Mouse (Mus musculus): Measurements from ENCODE around the gene 1700016D06Rik. TPM values are rescaled to one million over a fixed set of nuclear protein-coding genes. Genes with fewer than 3 reads are reported as not detected.

Gene 1700016D06Rik
- polyA plus RNA-seq, 1 experiment from 2014 or later = not detected

DNA sequence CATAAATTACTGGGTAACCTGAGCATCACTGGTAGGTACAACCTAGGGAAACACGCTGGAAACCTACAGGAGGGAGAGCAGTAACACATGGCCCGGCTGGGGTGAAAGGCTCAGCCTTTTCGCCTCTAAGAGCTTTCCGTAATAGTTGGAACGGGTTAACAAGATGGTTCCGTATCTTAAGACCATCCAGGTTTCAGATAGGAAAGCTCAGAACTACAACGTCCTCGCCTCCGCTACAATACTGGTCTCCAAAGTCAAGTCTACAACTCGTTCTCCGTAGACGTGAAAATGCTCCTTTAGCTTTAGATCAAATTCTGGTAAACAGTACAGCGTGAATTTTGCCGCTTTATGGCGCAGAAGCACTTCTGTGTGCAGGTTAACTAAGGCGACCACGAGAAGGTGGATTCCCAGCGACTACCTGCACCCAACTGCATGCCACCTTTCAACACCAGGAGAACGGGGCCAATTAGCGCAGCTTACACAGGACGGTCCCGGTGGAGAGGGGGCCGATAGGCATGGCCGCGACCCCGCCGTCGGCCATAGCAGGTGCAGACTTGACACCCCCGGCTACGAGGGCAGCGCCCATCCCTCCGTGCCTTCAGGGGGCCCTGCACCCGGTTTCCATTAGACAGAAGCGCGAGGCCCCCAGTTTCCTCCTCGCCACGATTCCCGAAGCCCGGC, 66.4 kb downstream of the 1700016D06Rik start:
- Histone ChIP-seq H3K9ac (peak overlapping the region; percentile 95), H3K9me3 (replicated peaks) (no peaks in the 10 kb centered on the region), H3K36me3 (peaks cover 24% of the 10 kb centered on the region), H3K27ac (ENCODE audit: poor library complexity, severe bottlenecking) (peak overlapping the region; percentile 98), H3K4me3 (peak overlapping the region; percentile 99), H3K4me2 (peak overlapping the region; percentile 88), H3K27me3 (replicated peaks) (no peaks in the 10 kb centered on the region), H3K4me1 (replicated peaks) (peaks cover 46% of the 10 kb centered on the region)
- WGBS = under 1% methylated on average over 39 of the region's 39 CpGs
- no peak for ATAC-seq (ENCODE audit: insufficient number of reproducible peaks, low FRiP score)

DNA sequence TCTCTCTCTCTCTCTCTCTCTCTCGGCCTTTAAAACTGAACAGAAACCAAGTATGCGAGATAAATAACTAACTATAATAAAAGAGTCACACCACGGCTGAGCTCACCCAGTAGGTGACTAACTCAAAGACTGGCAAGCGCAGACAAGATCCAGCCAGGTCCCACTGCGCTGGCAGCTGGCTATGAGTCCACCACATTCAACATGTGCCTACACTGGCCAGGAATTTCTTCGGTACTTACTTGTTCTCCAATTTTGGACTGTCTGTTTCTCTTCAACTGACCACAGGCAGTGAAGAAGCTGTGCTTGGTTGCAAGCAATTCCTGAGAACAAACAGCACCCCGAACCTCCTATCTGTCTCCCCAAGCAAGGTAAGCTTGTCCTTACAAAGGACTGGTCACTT, 67.4 kb downstream of the 1700016D06Rik start:
- H3K4me2 ChIP-seq = peak overlapping the region; percentile 88
- H3K9ac ChIP-seq = peak overlapping the region; percentile 95
- peak overlapping the region; percentile 43 for H3K27ac ChIP-seq (ENCODE audit: poor library complexity, severe bottlenecking)
- H3K4me3 ChIP-seq = peak overlapping the region; percentile 99
- no peaks in the 10 kb centered on the region for H3K9me3 ChIP-seq (replicated peaks)
- 53% methylated on average over 7 of the region's 7 CpGs for WGBS
- H3K36me3 ChIP-seq = peaks cover 31% of the 10 kb centered on the region
- no peak for ATAC-seq (ENCODE audit: insufficient number of reproducible peaks, low FRiP score)
- H3K4me1 ChIP-seq (replicated peaks) = peaks cover 50% of the 10 kb centered on the region
- no peaks in the 10 kb centered on the region for H3K27me3 ChIP-seq (replicated peaks)

DNA sequence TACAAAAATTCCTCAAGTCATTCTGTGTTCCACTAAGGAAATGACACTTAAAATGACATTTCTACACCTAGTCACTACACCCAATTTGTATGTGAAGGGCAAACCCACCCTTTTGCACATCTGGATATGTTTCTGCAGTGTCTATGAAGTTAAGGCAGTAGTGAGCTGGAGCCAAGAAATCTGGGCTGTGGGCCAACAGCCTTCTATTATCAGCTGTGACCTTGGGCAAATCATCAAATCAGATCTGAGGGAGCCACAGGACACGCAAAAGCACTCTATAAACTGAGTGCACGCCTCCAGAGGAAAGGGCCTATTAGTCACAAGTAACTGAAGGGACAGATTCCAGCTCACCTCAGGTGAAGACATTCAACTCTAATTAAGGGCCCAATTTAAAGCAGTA, 68.5 kb downstream of the 1700016D06Rik start:
- Histone ChIP-seq H3K9me3 (replicated peaks) (no peaks in the 10 kb centered on the region), H3K4me3 (no peak overlapping the region; the same call in 1 of the 2 replicates), H3K4me2 (peak overlapping the region; percentile 88), H3K9ac (peak overlapping the region; percentile 10; the same call in 1 of the 2 replicates), H3K27me3 (replicated peaks) (no peaks in the 10 kb centered on the region), H3K36me3 (peaks cover 39% of the 10 kb centered on the region), H3K27ac (ENCODE audit: poor library complexity, severe bottlenecking) (peak overlapping the region; percentile 73), H3K4me1 (replicated peaks) (peaks cover 50% of the 10 kb centered on the region)
- no peak for ATAC-seq (ENCODE audit: insufficient number of reproducible peaks, low FRiP score)
- 7% methylated on average over 2 of the region's 2 CpGs for WGBS

DNA sequence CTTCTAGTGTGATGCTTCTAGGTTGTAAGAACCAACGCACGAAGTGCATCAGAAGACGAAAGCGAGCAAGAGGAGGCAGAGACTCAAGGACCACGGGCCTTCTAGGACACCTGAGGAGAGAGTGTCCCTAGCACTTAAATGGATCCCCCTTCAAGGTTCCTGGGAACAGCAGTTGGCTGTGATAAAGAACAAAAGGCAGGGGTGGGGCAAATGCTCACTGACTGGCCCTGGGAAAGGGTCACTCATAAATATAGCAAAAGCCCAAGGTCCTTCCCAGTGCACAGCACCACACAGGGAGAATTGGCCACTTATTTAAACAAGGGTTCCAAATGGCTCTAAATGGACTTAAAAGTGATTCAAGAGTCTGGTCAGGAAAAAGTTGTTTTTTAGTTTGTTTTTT, 71.7 kb downstream of the 1700016D06Rik start:
- Histone ChIP-seq H3K36me3 (peaks cover 56% of the 10 kb centered on the region), H3K4me1 (replicated peaks) (peaks cover 53% of the 10 kb centered on the region), H3K9ac (no peak overlapping the region), H3K27ac (ENCODE audit: poor library complexity, severe bottlenecking) (no peak overlapping the region), H3K27me3 (replicated peaks) (no peaks in the 10 kb centered on the region), H3K4me2 (no peak overlapping the region), H3K9me3 (replicated peaks) (no peaks in the 10 kb centered on the region), H3K4me3 (no peak overlapping the region)
- no peak for ATAC-seq (ENCODE audit: insufficient number of reproducible peaks, low FRiP score)
- 78% methylated on average over 5 of the region's 5 CpGs for WGBS

DNA sequence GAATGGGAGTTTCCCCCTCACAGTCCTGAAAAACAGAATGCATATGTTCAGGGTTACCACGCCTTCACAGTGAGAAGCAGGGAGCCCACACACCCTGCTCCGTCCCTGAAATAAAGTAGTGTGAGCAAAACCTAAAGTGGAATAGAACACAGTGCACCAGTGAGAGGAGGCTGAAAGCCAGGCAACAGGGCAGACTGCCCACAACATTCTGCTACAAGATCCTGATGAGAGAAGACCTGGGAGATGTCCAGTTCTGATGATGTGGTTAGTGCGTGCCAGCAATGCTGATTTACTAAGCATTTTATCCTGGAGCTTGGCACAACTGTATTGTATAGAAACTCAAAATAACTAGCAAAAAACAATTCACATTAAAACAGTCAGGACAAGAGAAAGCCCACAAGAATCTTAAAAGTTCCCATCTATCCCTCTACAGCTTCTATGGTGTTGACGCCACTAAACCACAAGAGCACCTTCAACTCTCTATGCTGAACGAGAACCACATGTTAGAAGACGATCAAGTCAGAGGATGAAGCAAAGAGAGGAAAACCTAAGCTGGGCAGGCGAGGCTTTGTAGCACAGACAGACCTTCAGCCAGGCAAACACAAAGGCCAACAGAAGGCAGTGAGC, 72.2 kb downstream of the 1700016D06Rik start:
- Histone ChIP-seq H3K4me3 (no peak overlapping the region), H3K4me2 (no peak overlapping the region), H3K36me3 (peaks cover 59% of the 10 kb centered on the region), H3K27me3 (replicated peaks) (no peaks in the 10 kb centered on the region), H3K9ac (no peak overlapping the region), H3K4me1 (replicated peaks) (peaks cover 47% of the 10 kb centered on the region), H3K9me3 (replicated peaks) (no peaks in the 10 kb centered on the region), H3K27ac (ENCODE audit: poor library complexity, severe bottlenecking) (no peak overlapping the region)
- whole genome bisulfite sequencing = 74% methylated on average over 7 of the region's 7 CpGs
- ATAC-seq (ENCODE audit: insufficient number of reproducible peaks, low FRiP score) = no peak

DNA sequence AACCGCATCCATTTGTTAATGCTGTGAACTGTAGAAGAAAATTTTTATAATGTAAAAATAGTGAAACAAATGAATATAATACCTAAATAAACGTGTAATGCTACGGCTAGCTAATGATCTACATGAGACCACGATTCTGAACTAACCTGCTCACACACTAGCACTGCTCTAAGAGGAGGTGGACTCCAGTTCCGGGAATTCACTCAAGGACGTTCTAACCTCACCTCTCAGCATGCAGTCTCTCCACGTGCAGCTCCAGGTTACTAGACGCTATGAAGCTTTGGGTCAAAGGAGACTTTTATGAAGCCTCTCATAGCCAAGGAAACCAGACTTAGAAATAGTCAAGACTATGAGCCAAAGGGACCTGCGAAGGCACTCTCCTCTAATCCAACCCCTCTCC, 73.1 kb downstream of the 1700016D06Rik start:
- Histone ChIP-seq H3K27me3 (replicated peaks) (no peaks in the 10 kb centered on the region), H3K4me2 (no peak overlapping the region), H3K9ac (no peak overlapping the region), H3K4me1 (replicated peaks) (peaks cover 43% of the 10 kb centered on the region), H3K4me3 (no peak overlapping the region), H3K27ac (ENCODE audit: poor library complexity, severe bottlenecking) (no peak overlapping the region), H3K36me3 (peaks cover 63% of the 10 kb centered on the region), H3K9me3 (replicated peaks) (no peaks in the 10 kb centered on the region)
- 82% methylated on average over 9 of the region's 9 CpGs for WGBS
- no peak for ATAC-seq (ENCODE audit: insufficient number of reproducible peaks, low FRiP score)

DNA sequence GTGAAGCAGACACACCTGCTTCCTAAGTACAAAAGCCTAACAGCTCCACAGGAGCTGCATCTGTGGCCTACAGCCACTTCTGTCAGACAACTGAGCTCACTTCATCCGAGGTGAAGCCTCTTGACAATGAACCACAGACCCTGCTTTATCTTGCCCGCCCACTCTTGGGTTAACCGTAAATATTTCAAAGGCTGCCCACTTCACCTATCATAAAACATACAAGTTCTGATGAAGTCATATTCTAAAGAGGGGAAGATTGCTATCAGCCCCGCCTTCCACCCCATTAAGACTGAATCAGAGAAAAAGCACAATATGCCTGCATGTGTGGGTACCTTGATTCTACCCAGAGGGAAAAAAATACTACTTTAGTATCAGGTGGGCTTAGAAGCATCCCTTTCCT, 75.8 kb downstream of the 1700016D06Rik start:
- WGBS = 65% methylated on average over 4 of the region's 4 CpGs
- no peak overlapping the region for H3K9ac ChIP-seq
- H3K9me3 ChIP-seq (replicated peaks) = no peaks in the 10 kb centered on the region
- no peak for ATAC-seq (ENCODE audit: insufficient number of reproducible peaks, low FRiP score)
- H3K36me3 ChIP-seq = peaks cover 63% of the 10 kb centered on the region
- no peak overlapping the region for H3K4me2 ChIP-seq
- no peak overlapping the region for H3K4me3 ChIP-seq
- no peak overlapping the region for H3K27ac ChIP-seq (ENCODE audit: poor library complexity, severe bottlenecking)
- H3K4me1 ChIP-seq (replicated peaks) = peaks cover 26% of the 10 kb centered on the region; the same call in 1 of the 2 replicates
- no peaks in the 10 kb centered on the region for H3K27me3 ChIP-seq (replicated peaks)

DNA sequence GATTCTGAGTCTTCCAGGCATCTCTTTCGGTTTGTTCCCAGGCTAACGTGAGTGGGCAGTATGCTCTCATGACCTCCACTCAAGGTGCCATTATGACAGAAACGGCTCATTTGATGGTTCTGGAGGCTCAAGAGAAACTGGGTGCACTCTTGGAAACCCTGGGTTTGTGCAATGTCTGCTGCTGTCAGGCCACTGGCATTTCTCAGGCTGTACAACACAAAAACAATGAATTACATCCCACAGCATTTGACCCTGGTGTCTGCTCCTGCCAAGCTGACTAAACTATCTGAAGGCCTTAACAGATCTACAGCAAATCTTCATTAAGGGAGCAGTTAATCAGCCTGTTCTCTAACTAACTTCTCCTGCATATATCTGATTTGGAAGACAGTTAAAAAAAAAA, 81.8 kb downstream of the 1700016D06Rik start:
- Histone ChIP-seq H3K4me2 (no peak overlapping the region), H3K36me3 (peaks cover 79% of the 10 kb centered on the region), H3K27me3 (replicated peaks) (no peaks in the 10 kb centered on the region), H3K9ac (no peak overlapping the region), H3K4me3 (no peak overlapping the region), H3K27ac (ENCODE audit: poor library complexity, severe bottlenecking) (no peak overlapping the region), H3K4me1 (replicated peaks) (peaks cover 6% of the 10 kb centered on the region; the same call in 1 of the 2 replicates), H3K9me3 (replicated peaks) (no peaks in the 10 kb centered on the region)
- WGBS = 84% methylated on average over 3 of the region's 3 CpGs
- no peak for ATAC-seq (ENCODE audit: insufficient number of reproducible peaks, low FRiP score)

DNA sequence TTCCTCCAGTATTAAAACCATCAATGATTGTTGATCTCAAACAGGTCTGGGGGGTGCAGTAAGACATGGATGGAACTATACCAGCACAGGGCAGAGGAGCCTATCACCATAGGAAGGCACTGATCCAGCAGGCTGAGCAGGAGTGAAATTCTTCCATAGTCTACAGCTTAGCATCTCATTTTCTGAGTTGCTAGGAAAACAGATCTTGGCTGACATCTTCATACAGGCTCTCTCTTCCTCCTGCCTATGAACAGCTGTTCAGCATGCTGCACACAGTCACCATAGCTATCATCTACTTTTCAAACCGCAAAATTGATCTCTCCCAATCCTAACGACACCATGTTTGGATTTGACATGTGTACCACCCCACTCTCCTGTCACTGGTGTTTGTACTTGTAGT, 82.8 kb downstream of the 1700016D06Rik start:
- Histone ChIP-seq H3K27ac (ENCODE audit: poor library complexity, severe bottlenecking) (no peak overlapping the region), H3K4me2 (no peak overlapping the region), H3K9me3 (replicated peaks) (no peaks in the 10 kb centered on the region), H3K9ac (no peak overlapping the region), H3K4me3 (no peak overlapping the region), H3K36me3 (peaks cover 80% of the 10 kb centered on the region), H3K27me3 (replicated peaks) (no peaks in the 10 kb centered on the region), H3K4me1 (replicated peaks) (peaks cover 6% of the 10 kb centered on the region; the same call in 1 of the 2 replicates)
- 83% methylated on average over 2 of the region's 2 CpGs for WGBS
- no peak for ATAC-seq (ENCODE audit: insufficient number of reproducible peaks, low FRiP score)

DNA sequence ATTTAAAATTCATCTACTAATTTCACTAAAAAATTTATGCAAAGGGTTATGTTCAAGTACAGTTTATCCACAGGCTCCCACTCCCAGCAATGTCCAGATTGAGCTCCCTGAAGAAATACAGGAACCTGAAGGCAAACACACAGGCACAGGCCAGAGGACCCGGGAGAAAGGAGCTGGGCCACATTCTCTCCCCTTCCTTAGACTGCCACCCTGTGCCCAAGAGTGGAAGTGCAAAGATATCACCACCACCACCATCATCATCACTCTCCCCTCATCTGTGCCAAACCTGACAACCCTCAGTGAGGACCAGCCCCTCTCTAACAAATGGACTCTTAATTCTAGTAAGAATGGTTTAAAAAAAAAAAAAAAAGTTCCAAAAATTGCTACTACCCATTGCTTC, 84.6 kb downstream of the 1700016D06Rik start:
- no peaks in the 10 kb centered on the region for H3K4me1 ChIP-seq (replicated peaks)
- H3K4me3 ChIP-seq = no peak overlapping the region
- no peak overlapping the region for H3K9ac ChIP-seq
- H3K36me3 ChIP-seq = peaks cover 85% of the 10 kb centered on the region
- H3K4me2 ChIP-seq = no peak overlapping the region
- no peaks in the 10 kb centered on the region for H3K27me3 ChIP-seq (replicated peaks)
- no peak for ATAC-seq (ENCODE audit: insufficient number of reproducible peaks, low FRiP score)
- WGBS = 10% methylated on average over 1 of the region's 1 CpGs
- H3K9me3 ChIP-seq (replicated peaks) = no peaks in the 10 kb centered on the region
- H3K27ac ChIP-seq (ENCODE audit: poor library complexity, severe bottlenecking) = no peak overlapping the region

DNA sequence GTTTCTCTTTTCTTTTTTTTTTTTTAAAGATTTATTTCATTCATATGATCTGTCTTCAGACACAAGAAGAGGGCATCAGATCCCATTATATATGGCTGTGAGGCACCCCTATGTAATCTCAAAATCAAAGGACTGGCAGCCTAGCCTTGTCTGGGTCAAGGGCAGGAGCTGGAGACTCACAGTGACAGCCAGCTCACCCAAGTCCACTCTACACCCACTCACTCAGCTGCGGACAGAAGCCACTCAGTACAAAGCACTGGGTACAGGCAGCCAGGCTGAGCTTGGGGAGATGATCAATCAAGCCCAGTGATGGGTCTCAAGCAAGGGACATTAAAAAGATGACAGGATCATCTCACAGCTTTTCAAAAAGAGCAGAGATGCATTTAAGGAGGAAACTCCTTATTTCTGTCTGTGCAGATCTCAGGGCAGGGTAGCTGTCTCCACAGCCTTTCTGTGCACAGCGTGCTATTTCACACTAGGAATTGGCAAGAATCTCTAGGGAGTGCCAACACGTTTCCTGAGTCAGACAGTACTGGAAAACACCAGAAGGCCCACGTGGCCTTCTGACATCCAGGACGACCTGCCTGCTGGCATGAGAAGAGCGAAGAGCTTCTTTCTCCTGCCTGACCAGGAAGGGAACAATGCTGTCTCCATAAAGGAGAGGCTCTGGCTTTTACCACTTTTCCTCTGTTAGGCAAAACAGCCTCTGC, 86.6 kb downstream of the 1700016D06Rik start:
- Histone ChIP-seq H3K4me1 (replicated peaks) (no peaks in the 10 kb centered on the region), H3K9ac (no peak overlapping the region)

More for the DNA sequence above, 86.6 kb downstream of the 1700016D06Rik start:
- Histone ChIP-seq H3K4me3 (no peak overlapping the region), H3K4me2 (no peak overlapping the region), H3K36me3 (peaks cover 87% of the 10 kb centered on the region), H3K9me3 (replicated peaks) (no peaks in the 10 kb centered on the region), H3K27me3 (replicated peaks) (no peaks in the 10 kb centered on the region), H3K27ac (ENCODE audit: poor library complexity, severe bottlenecking) (no peak overlapping the region)
- 83% methylated on average over 6 of the region's 6 CpGs for WGBS
- no peak for ATAC-seq (ENCODE audit: insufficient number of reproducible peaks, low FRiP score)
